Mouse (Mus musculus) urinary bladder, adult 2 months (tissue): ENCODE measurements around the gene Invs. TPM values are rescaled to one million over a fixed set of nuclear protein-coding genes. Genes with fewer than 3 reads are reported as not detected.

Experiments
- DNase-seq: peaks from one replicate; pipeline ENCODE4 v3.0.0; 2022; ENCODE audit warnings: low spot score
- polyA plus RNA-seq: library from polyadenylated mRNA; depleted of rRNA; stranded (reverse); fragments of >200 nt; gene quantifications from 2 replicates; pipeline ENCODE4 v1.2.3, GENCODE M21; 2012; rRNA removed

The Invs gene
- polyA plus RNA-seq: 6.3 and 8.3 TPM in 2 replicates

DNA sequence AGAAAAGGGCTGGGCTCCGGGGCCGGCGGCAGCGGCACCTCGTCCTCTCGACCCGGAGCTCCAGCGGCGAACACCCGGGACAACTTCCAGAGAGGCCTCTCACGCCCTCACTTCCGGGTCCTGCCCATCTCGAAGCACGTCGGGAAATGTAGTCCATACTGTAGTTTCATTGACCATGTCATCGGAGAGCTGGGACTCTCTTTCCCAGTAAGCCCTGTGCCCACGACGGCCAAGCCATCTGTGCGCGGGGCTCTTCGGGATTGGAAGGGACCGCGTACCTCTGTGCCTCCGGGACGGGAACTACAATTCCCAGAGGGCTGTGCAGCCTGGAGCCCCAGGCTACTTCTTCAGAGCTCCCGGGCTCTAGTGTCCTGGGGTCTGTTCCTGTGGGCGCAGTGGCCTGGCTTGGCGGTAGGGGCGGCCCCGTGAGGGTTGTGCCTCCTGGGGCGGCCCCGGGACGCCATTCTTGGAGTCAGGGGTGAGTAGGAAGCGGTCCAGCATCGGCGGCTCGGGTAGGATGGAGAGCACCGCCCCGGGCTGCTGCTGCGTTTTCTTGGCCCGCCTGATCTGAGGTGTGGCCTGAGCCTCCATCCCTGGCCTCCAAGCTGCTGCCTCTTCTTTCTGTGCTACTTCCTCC is at the start of gene Invs, which contains the start of gene Erp44:
TSS of gene Invs (plus strand) at position 263 of the 637 bp plus-strand sequence.
TSS of gene Erp44 (minus strand) at position 61 of the 637 bp plus-strand sequence.
- DNase-seq: peak; percentile 86

DNA sequence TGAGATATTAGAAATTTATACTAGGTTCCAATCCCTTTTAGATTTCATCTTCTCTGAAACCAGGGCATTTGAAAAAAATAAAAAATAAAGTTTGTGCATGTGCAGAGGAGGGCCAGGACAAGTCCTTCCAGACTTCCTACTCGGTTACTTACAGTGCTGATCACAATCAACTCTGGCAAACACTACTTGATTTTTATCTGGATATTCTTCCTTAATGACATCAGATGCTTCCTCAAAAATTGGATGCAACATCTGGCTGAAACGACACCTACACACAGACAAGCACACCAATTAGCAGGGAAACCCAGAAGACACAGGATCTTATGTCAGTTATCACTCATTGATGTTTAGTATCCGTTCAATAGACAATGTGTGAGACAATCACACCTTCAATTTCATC is 42.8 kb upstream of the Invs start:
- no peak for DNase-seq

- no peak for DNase-seq
Observed at GRCm38 (mm10) chr4:48239046-48239445, 40.5 kb upstream of the Invs start.

- DNase-seq: no peak
Observed at GRCm38 (mm10) chr4:48242482-48242881, 37.1 kb upstream of the Invs start.

DNA sequence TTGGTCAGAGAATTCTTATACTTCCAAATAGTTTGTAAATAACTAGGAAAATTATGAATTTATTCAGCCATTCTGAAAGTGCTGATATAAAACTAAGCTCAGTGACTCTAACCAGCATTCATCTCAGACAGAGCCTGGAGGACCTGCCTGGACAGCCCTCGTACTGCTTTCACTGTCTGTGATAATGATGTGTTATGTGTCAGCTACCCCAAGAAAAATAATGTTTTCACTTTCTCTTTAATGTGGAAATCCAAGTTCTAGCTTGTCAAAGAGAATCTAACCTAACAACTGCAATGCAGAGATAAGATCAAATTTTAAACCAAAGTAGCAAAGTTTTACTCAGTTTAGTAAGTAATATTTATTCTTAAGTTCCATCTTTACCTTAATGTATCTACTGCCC is 35.8 kb upstream of the Invs start:
- DNase-seq: no peak

DNA sequence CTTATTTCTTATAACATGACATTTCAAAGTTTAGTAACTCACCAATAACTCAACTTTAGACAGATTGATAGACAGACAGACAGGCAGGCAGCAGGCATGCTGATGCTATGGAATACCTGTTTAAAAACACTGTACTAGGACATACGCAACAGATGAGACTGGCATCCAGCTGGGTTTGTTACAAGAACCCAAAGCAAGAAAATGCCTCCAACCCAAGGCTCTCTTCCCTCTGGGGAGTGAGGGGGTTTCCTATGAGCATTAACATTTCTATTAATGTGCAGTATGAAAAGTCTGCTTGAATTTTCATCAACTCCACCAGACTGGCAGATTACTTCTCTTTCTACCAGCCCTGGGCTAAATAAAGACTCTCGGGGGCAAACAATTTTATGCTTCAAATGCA is 35.3 kb upstream of the Invs start:
- no peak for DNase-seq

GRCm38 (mm10) chr4:48253266-48253665 is 26.3 kb upstream of the Invs start:
- DNase-seq: no peak

DNA sequence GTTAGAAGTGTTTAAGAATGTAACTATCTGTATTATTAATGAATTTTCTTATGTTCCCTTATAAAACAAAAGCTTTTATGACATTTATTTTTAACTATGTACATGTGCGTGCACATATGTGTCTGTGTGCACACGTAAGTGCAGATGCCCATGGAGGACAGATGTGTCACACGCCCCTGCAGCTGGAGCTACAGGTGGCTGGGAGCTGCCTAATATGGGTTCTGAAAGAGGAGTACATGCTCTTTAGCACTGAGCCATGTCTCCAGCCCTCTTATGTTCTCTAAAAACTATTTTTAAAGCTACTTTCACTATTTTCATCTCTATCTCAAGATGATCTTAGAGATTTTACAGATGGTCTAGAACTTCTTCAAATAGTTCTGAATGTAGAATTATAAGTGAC is 21.5 kb upstream of the Invs start:
- no peak for DNase-seq

- no peak for DNase-seq
Observed at GRCm38 (mm10) chr4:48267683-48268082, 11.9 kb upstream of the Invs start.

DNA sequence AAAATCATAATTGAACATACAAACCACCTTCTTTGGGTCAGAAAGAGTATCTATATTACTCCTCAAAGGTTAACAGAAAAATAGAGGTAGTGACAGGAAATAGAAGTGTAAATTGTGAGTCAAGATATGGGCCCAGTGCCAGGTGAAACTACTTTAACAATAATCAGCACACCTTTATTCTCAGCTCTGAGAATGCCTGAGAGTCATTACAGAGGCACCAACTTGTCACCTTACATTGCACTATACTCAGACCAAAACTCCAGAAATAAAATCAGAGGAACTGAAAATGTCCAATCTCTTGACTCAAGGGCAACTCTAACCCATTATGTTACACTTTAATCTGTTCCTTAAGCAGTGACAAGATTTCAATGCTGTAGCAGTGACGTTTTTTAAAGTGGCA is 11.4 kb upstream of the Invs start:
- no peak for DNase-seq

GRCm38 (mm10) chr4:48270532-48270931 is 9.0 kb upstream of the Invs start:
- no peak for DNase-seq

- no peak for DNase-seq
Observed at GRCm38 (mm10) chr4:48271838-48272237, 7.7 kb upstream of the Invs start.

- no peak for DNase-seq
Observed at GRCm38 (mm10) chr4:48273119-48273829, 6.3 kb upstream of the Invs start.

DNA sequence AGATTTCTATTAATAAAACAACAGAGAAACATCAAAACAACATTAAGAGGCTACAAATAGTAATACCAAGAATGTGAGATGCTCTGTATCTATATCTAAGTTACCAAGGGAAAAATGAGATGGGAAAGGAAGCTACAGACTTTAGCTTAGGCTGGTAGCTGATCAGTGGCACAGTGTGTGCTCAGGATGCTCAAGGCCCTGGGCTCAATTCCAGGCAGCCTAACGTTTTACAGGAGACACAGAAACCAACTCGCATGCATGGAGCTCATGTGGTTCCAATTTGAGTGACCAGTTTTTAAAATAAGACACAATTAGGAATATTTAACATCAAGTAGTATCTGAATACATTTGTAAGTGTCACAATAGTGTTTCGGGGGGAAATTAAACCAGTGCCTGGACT is 3.8 kb upstream of the Invs start:
- no peak for DNase-seq

DNA sequence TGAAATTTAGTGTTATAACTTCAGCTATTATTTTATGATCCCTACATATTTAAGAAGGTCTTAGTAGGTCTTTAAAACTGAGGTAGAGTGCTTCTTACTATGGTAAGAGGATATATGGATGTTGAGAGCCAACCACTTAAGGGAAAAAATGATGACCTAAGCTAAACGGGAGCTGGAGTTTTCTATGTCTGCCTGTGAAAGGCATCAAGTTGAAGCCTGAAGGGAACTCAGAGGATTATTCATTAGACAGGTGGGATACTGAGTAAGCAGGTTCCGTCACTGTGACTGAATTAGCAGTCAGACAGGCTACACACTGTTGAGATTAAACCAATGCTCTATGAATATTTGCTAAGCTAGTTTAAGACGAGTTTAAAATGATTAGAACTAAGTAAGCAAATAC is 2.5 kb upstream of the Invs start:
- DNase-seq: no peak

- DNase-seq: no peak
Observed at GRCm38 (mm10) chr4:48278757-48279497, 633 bp upstream of the Invs start.

GRCm38 (mm10) chr4:48281121-48281520 is 1.6 kb downstream of the Invs start:
- DNase-seq: no peak

DNA sequence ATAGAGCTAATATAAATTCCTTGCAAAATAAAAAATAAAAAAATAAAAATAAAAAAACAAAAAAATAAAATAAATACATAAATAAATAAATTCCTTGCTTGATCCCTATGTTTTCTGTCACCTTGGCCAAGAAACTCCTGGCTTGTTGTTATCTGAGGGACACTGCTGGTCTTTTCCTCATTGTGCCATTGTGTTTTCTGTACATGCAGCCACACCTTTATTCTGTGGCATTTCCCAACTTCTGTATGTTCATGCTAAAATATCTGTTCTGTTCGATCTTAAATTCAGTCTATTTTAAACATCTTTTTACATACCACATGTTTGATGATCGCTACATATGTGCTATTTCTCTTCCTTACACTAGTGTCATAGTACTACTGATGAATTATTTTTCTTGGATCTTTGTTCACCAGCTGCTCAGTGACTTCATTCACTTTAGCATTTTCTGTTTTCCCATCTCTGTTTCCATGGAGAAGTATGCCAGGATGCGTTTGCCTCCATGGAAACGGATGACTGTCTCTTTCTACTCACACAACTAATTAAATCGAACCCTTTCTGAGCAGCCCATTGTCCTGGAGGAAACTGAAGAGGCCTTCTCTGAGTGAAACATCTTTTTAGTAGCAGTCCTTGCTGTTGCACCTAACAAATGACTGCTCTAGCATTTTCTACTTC is 7.7 kb downstream of the Invs start:
- no peak for DNase-seq

- DNase-seq: no peak
Observed at GRCm38 (mm10) chr4:48314814-48315213, 35.3 kb downstream of the Invs start.

- DNase-seq: no peak
Observed at GRCm38 (mm10) chr4:48316036-48316435, 36.5 kb downstream of the Invs start.

- DNase-seq: no peak
Observed at GRCm38 (mm10) chr4:48321276-48321675, 41.7 kb downstream of the Invs start.

GRCm38 (mm10) chr4:48322095-48322494 is 42.5 kb downstream of the Invs start:
- no peak for DNase-seq
